Comparison of ENCODE assay signal across 7 mouse cellular contexts in the genomic region with DNA sequence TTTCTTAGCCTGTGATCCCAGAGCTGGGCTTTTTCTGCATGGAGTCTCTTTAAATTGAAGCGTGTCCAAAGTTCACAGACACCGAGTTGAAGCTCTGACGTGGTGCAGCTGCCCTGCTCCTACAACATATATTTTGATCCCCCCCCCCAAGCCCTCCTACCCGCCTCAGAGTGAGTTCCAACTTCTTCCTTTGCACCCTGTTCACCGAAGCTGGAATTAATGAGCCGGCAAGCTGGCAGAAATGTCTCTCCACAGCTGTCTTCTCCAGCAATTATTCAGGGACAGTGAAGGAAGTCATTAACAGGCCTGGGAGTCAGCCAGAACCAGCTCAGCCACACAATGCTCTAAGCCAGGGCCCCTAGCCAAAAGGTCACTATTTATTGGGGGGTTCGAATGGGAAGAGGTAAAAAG.
DNase-seq lines count a peak whose midpoint lies in the region; ATAC-seq and TF ChIP-seq lines count a peak whose summit lies in the region.

No protein-coding gene starts in this region.

- peaks cover 6% of the 10 kb centered on the region; the same call in 1 of the 2 replicates for H3K4me1 ChIP-seq in forebrain, postnatal 0 days (ENCODE audit: insufficient read depth)
- H3K4me1 ChIP-seq in intestine, embryonic 14.5 days (replicated peaks; ENCODE audit: control insufficient read depth, insufficient read depth, low read length) = peaks cover 19% of the 10 kb centered on the region
- H3K4me1 ChIP-seq in limb, embryonic 14.5 days (ENCODE audit: control insufficient read depth, insufficient read depth, low read length) = peaks cover 16% of the 10 kb centered on the region

- ATAC-seq in forebrain, postnatal 0 days = peak; percentile 55; the same call in 1 of the 2 replicates
- no peak for ATAC-seq in intestine, embryonic 14.5 days (replicated peaks; ENCODE audit: low FRiP score, low TSS enrichment, low read depth)
- ATAC-seq in limb, embryonic 14.5 days (ENCODE audit: low FRiP score, low read depth) = peak; percentile 84

- H3K9ac ChIP-seq in forebrain, postnatal 0 days = no peak overlapping the region
- no peak overlapping the region for H3K9ac ChIP-seq in intestine, embryonic 14.5 days (ENCODE audit: low read length)
- H3K9ac ChIP-seq in limb, embryonic 14.5 days (ENCODE audit: low read depth, low read length, severe bottlenecking) = peak overlapping the region; percentile 13; the same call in 1 of the 2 replicates

- H3K4me3 ChIP-seq in forebrain, postnatal 0 days (ENCODE audit: low read depth, low read length) = no peak overlapping the region
- H3K4me3 ChIP-seq in intestine, embryonic 14.5 days (ENCODE audit: low read depth, low read length) = no peak overlapping the region
- H3K4me3 ChIP-seq in limb, embryonic 14.5 days (replicated peaks; ENCODE audit: low read length) = no peak overlapping the region

- TF ChIP-seq POLR2A in limb, embryonic 14.5 days (IDR thresholded peaks at IDR 0.05; ENCODE audit: borderline replicate concordance, extremely low read depth, insufficient read depth, insufficient read length) = no peak

- H3K36me3 ChIP-seq in forebrain, postnatal 0 days (ENCODE audit: insufficient read depth) = no peaks in the 10 kb centered on the region
- no peaks in the 10 kb centered on the region for H3K36me3 ChIP-seq in intestine, embryonic 14.5 days (ENCODE audit: control insufficient read depth, insufficient read depth, low read length)
- no peaks in the 10 kb centered on the region for H3K36me3 ChIP-seq in limb, embryonic 14.5 days (ENCODE audit: control insufficient read depth, insufficient read depth, low read length)

- no peaks in the 10 kb centered on the region for H3K9me3 ChIP-seq in forebrain, postnatal 0 days (ENCODE audit: low read length)
- no peaks in the 10 kb centered on the region for H3K9me3 ChIP-seq in intestine, embryonic 14.5 days (ENCODE audit: control insufficient read depth, low read length)
- H3K9me3 ChIP-seq in limb, embryonic 14.5 days (ENCODE audit: control insufficient read depth, low read length) = no peaks in the 10 kb centered on the region

- TF ChIP-seq CTCF in forebrain, postnatal 0 days (IDR thresholded peaks at IDR 0.05; ENCODE audit: low read depth) = no peak

- no peak overlapping the region for H3K27ac ChIP-seq in forebrain, postnatal 0 days (ENCODE audit: low read depth, low read length)
- no peak overlapping the region for H3K27ac ChIP-seq in intestine, embryonic 14.5 days (ENCODE audit: low read depth)
- no peak overlapping the region for H3K27ac ChIP-seq in limb, embryonic 14.5 days (replicated peaks; ENCODE audit: low read depth, low read length)

- H3K27me3 ChIP-seq in forebrain, postnatal 0 days (ENCODE audit: insufficient read depth, low read length) = no peaks in the 10 kb centered on the region
- H3K27me3 ChIP-seq in intestine, embryonic 14.5 days (replicated peaks; ENCODE audit: control insufficient read depth, insufficient read depth, low read length) = no peaks in the 10 kb centered on the region
- H3K27me3 ChIP-seq in limb, embryonic 14.5 days (ENCODE audit: control insufficient read depth, insufficient read depth, low read length) = no peaks in the 10 kb centered on the region

- peak; percentile 76 for DNase-seq in Muller cell, postnatal 12 days (ENCODE audit: inconsistent ontology term)
- DNase-seq in cerebellum, adult 11-12 months = peak; percentile 14
- DNase-seq in forebrain, postnatal 0 days = peak; percentile 59
- peak; percentile 60 for DNase-seq in intestine, embryonic 14.5 days (ENCODE audit: low spot score)
- peak; percentile 73 for DNase-seq in limb, embryonic 14.5 days (ENCODE audit: low spot score)
- DNase-seq in retina, postnatal 1 day = peak; percentile 79
- DNase-seq in thymus, adult 18-20 months = no peak

- 10% methylated on average over 7 of the region's 7 CpGs for WGBS in forebrain, postnatal 0 days
- WGBS in intestine, embryonic 14.5 days = 6% methylated on average over 7 of the region's 7 CpGs
- WGBS in limb, embryonic 14.5 days = 5% methylated on average over 7 of the region's 7 CpGs

- H3K4me2 ChIP-seq in forebrain, postnatal 0 days (ENCODE audit: low read depth) = no peak overlapping the region
- H3K4me2 ChIP-seq in intestine, embryonic 14.5 days (ENCODE audit: low read length) = no peak overlapping the region
- H3K4me2 ChIP-seq in limb, embryonic 14.5 days (replicated peaks; ENCODE audit: low read depth, low read length, severe bottlenecking) = no peak overlapping the region

Comparison
In these comparisons a context has a peak if more than half of its experiments do, and no peak if none do; other contexts are left out.
1. DNase-seq: peak in Muller cell, postnatal 12 days (single experiment), cerebellum, adult 11-12 months (single experiment), forebrain, postnatal 0 days (single experiment), intestine, embryonic 14.5 days (single experiment), limb, embryonic 14.5 days (single experiment) and retina, postnatal 1 day (single experiment); none in thymus, adult 18-20 months (0 of 2).